In genomic region chr12:69257836-69258235, GRCm38 (mm10) we compare ENCODE assay signal across 17 mouse cellular contexts. TPM values are rescaled to one million over a fixed set of nuclear protein-coding genes. Genes with fewer than 3 reads are reported as not detected.
A peak's percentile ranks its signal among the peaks of the same experiment; 100 is the strongest.
DNase-seq lines count a peak whose midpoint lies in the region; ATAC-seq lines count a peak whose summit lies in the region.
"Had no signal": no experiment of that assay in that cellular context is flagged by ENCODE, and none has a peak within 500 bp of the region (broad histone marks: within the 10 kb centered on the region; RNA-seq: fewer than 3 reads in every experiment).

No protein-coding gene starts in this region.

- no peaks in the 10 kb centered on the region for H3K36me3 ChIP-seq in liver, embryonic 11.5 days (ENCODE audit: control insufficient read depth, insufficient read depth, low read length)
- H3K36me3 ChIP-seq in intestine, embryonic 15.5 days, result no peaks in the 10 kb centered on the region
- H3K36me3 ChIP-seq: forebrain, embryonic 15.5 days; hindbrain, embryonic 10.5 days; limb, embryonic 12.5 days; midbrain, embryonic 13.5 days had no signal

- no peak overlapping the region for H3K4me3 ChIP-seq in liver, embryonic 11.5 days (ENCODE audit: low read depth, low read length)
- H3K4me3 ChIP-seq in intestine, embryonic 15.5 days (replicated peaks), result no peak overlapping the region
- H3K4me3 ChIP-seq: forebrain, embryonic 15.5 days; hindbrain, embryonic 10.5 days; limb, embryonic 12.5 days; midbrain, embryonic 13.5 days had no signal

- peak; percentile 47; the same call in 1 of the 2 replicates for ATAC-seq in liver, embryonic 11.5 days (replicated peaks; ENCODE audit: low FRiP score)
- ATAC-seq in neutrophil, adult 5-6 weeks (ENCODE audit: extremely low read depth, insufficient number of reproducible peaks, low FRiP score, poor library complexity, severe bottlenecking), result peak; percentile 71; the same call in 1 of the 2 replicates
- no peak for ATAC-seq in intestine, embryonic 15.5 days
- ATAC-seq: forebrain, embryonic 15.5 days; midbrain, embryonic 13.5 days; Patski had no signal

- H3K9me3 ChIP-seq in liver, embryonic 11.5 days (ENCODE audit: control insufficient read depth, low read length), result no peaks in the 10 kb centered on the region
- no peaks in the 10 kb centered on the region for H3K9me3 ChIP-seq in intestine, embryonic 15.5 days
- H3K9me3 ChIP-seq: forebrain, embryonic 15.5 days; hindbrain, embryonic 10.5 days; limb, embryonic 12.5 days; midbrain, embryonic 13.5 days had no signal

- peak overlapping the region; percentile 53 for H3K4me2 ChIP-seq in liver, embryonic 11.5 days
- H3K4me2 ChIP-seq in intestine, embryonic 15.5 days (replicated peaks), result no peak overlapping the region
- H3K4me2 ChIP-seq: forebrain, embryonic 15.5 days; limb, embryonic 12.5 days; midbrain, embryonic 13.5 days had no signal

- WGBS in liver, embryonic 11.5 days, result 47% methylated on average over 11 of the region's 11 CpGs
- 79% methylated on average over 11 of the region's 11 CpGs for WGBS in intestine, embryonic 15.5 days

- H3K27ac ChIP-seq in liver, embryonic 11.5 days (ENCODE audit: low read depth, low read length), result no peak overlapping the region
- no peak overlapping the region for H3K27ac ChIP-seq in intestine, embryonic 15.5 days
- H3K27ac ChIP-seq: forebrain, embryonic 15.5 days; hindbrain, embryonic 10.5 days; limb, embryonic 12.5 days; midbrain, embryonic 13.5 days had no signal

- H3K27me3 ChIP-seq in liver, embryonic 11.5 days (replicated peaks; ENCODE audit: control insufficient read depth, insufficient read depth, low read length), result no peaks in the 10 kb centered on the region
- no peaks in the 10 kb centered on the region for H3K27me3 ChIP-seq in intestine, embryonic 15.5 days (replicated peaks)
- H3K27me3 ChIP-seq: forebrain, embryonic 15.5 days; limb, embryonic 12.5 days; midbrain, embryonic 13.5 days; Patski had no signal

- DNase-seq in lung, postnatal 14 days, result peak; percentile 2
- no peak for DNase-seq in lung, postnatal 10 days
- DNase-seq in liver, embryonic 11.5 days (ENCODE audit: low spot score), result no peak
- peak; percentile 69 for DNase-seq in thymus, postnatal 4 days
- DNase-seq in cerebellum, adult 11-12 months, result no peak
- DNase-seq in heart, adult 8-10 months (ENCODE audit: low spot score), result no peak
- DNase-seq: adrenal gland, postnatal 36 days; cerebellum, adult 2 months; layer of hippocampus, adult 9-11 months had no signal

- no peak overlapping the region for H3K9ac ChIP-seq in liver, embryonic 11.5 days (ENCODE audit: low read depth, low read length)
- no peak overlapping the region for H3K9ac ChIP-seq in intestine, embryonic 15.5 days
- H3K9ac ChIP-seq: forebrain, embryonic 15.5 days; limb, embryonic 12.5 days; midbrain, embryonic 13.5 days had no signal

- H3K4me1 ChIP-seq in liver, embryonic 11.5 days (replicated peaks; ENCODE audit: control insufficient read depth, insufficient read depth, low read length), result no peaks in the 10 kb centered on the region; the same call in 1 of the 2 replicates
- H3K4me1 ChIP-seq in intestine, embryonic 15.5 days (replicated peaks), result no peaks in the 10 kb centered on the region
- H3K4me1 ChIP-seq: forebrain, embryonic 15.5 days; hindbrain, embryonic 10.5 days; limb, embryonic 12.5 days; midbrain, embryonic 13.5 days had no signal

RNA-seq across cellular contexts. Expression of gene Klhdc1, which starts 16.9 kb away (rescaled TPM):
- 5.7 and 5.8 TPM in 2 replicates for polyA plus RNA-seq in liver, embryonic 11.5 days (2014; fragmentation: Nextera tagmentation; extraction: Ambion mirVana)
- total RNA-seq in neutrophil, adult 5-6 weeks (2017), result 7.6 and 10.8 TPM in 2 replicates
- 10 to 100 TPM; 43.3 to 53.9 (median 48.2) TPM for total RNA-seq in heart, adult 8-10 months (2022)
- polyA plus RNA-seq in intestine, embryonic 15.5 days (2015; fragmentation: Nextera tagmentation; extraction: Ambion mirVana), result 5.0 and 7.4 TPM in 2 replicates

RNA-seq across cellular contexts. Expression of gene Pole2, which starts 29.8 kb away (rescaled TPM):
- polyA plus RNA-seq in liver, embryonic 11.5 days (2014; fragmentation: Nextera tagmentation; extraction: Ambion mirVana), result 42.5 and 46.9 TPM in 2 replicates
- 3.4 and 6.4 TPM in 2 replicates for total RNA-seq in neutrophil, adult 5-6 weeks (2017)
- under 1 TPM; 0.17 to 0.65 (median 0.35) TPM for total RNA-seq in heart, adult 8-10 months (2022)
- 23.4 and 25.9 TPM in 2 replicates for polyA plus RNA-seq in intestine, embryonic 15.5 days (2015; fragmentation: Nextera tagmentation; extraction: Ambion mirVana)

RNA-seq across cellular contexts. Expression of gene Klhdc2, which starts 38.6 kb away (rescaled TPM):
- polyA plus RNA-seq in liver, embryonic 11.5 days (2014; fragmentation: Nextera tagmentation; extraction: Ambion mirVana), result 146 and 152 TPM in 2 replicates
- 46.7 and 52.9 TPM in 2 replicates for total RNA-seq in neutrophil, adult 5-6 weeks (2017)
- 100 to 1,000 TPM in 3 of 4 experiments, 10 to 100 TPM in 1; 100.0 to 112 (median 105) TPM for total RNA-seq in heart, adult 8-10 months (2022)
- polyA plus RNA-seq in intestine, embryonic 15.5 days (2015; fragmentation: Nextera tagmentation; extraction: Ambion mirVana), result 107 and 115 TPM in 2 replicates

RNA-seq across cellular contexts. Expression of gene Gm49384, which starts 53.8 kb away (rescaled TPM):
- 35.5 and 37.9 TPM in 2 replicates for polyA plus RNA-seq in liver, embryonic 11.5 days (2014; fragmentation: Nextera tagmentation; extraction: Ambion mirVana)
- total RNA-seq in neutrophil, adult 5-6 weeks (2017), result 6.3 and 10.5 TPM in 2 replicates
- total RNA-seq in heart, adult 8-10 months (2022), result 1 to 10 TPM; 2.3 to 4.1 (median 3.3) TPM
- 23.7 and 24.7 TPM in 2 replicates for polyA plus RNA-seq in intestine, embryonic 15.5 days (2015; fragmentation: Nextera tagmentation; extraction: Ambion mirVana)
- polyA plus RNA-seq: gonadal fat pad, adult 2 months had no signal

RNA-seq across cellular contexts. Expression of gene Dnaaf2, which starts 59.6 kb away (rescaled TPM):
- polyA plus RNA-seq in liver, embryonic 11.5 days (2014; fragmentation: Nextera tagmentation; extraction: Ambion mirVana), result 12.2 and 14.0 TPM in 2 replicates
- 0.74 and 0.93 TPM in 2 replicates for total RNA-seq in neutrophil, adult 5-6 weeks (2017)
- under 1 TPM; 0.57 to 0.73 (median 0.65) TPM for total RNA-seq in heart, adult 8-10 months (2022)
- 9.0 and 9.1 TPM in 2 replicates for polyA plus RNA-seq in intestine, embryonic 15.5 days (2015; fragmentation: Nextera tagmentation; extraction: Ambion mirVana)

Comparison
In these comparisons a context has a peak if more than half of its experiments do, and no peak if none do; other contexts are left out.
1. DNase-seq: peak in lung, postnatal 14 days (single experiment) and thymus, postnatal 4 days (single experiment); none in lung, postnatal 10 days (single experiment), liver, embryonic 11.5 days (single experiment), cerebellum, adult 11-12 months (single experiment) and heart, adult 8-10 months (single experiment).